Mouse (Mus musculus) adrenal gland, postnatal 25 days (tissue): ENCODE results near the gene Tmem231. TPM values are rescaled to one million over a fixed set of nuclear protein-coding genes. Genes with fewer than 3 reads are reported as not detected.

Experiments used
- total RNA-seq: library from RNA; stranded (reverse); gene quantifications from 2 replicates; pipeline ENCODE4 v1.2.3, GENCODE M21; 2021

Tmem231 gene
- total RNA-seq, 1 experiment from 2014 or later: 7.3 TPM

Other genes starting within 250 kb of the Tmem231 start
- gene Ctrb1, start 242.9 kb downstream of the Tmem231 start, total RNA-seq: not detected in 2 replicates
- 64.5 and 70.0 TPM in 2 replicates for gene Bcar1, start 190.1 kb downstream of the Tmem231 start, total RNA-seq
- gene Cfdp1, start 79.6 kb downstream of the Tmem231 start, total RNA-seq: 80.4 and 85.9 TPM in 2 replicates
- 7.0 and 7.6 TPM in 2 replicates for gene Tmem170, start 57.1 kb downstream of the Tmem231 start, total RNA-seq
- not detected in 2 replicates for gene Chst5, start 23.4 kb downstream of the Tmem231 start, total RNA-seq
- gene Gabarapl2, start 6.8 kb upstream of the Tmem231 start, total RNA-seq: 127 and 172 TPM in 2 replicates
- 5.4 TPM in 2 replicates for gene Adat1, start 58.4 kb upstream of the Tmem231 start, total RNA-seq
- gene Kars, start 77.4 kb upstream of the Tmem231 start, total RNA-seq: 100 and 111 TPM in 2 replicates
- gene Terf2ip, start 77.5 kb upstream of the Tmem231 start, total RNA-seq: 17.6 and 22.6 TPM in 2 replicates
- not detected in 2 replicates for gene Gm6793, start 81.2 kb upstream of the Tmem231 start, total RNA-seq